Mouse (Mus musculus) bone marrow macrophage, adult 2 months (primary cell): ENCODE measurements around the gene Slc25a45.

Experiments
- CTCF ChIP-seq: IDR thresholded peaks from 2 replicates; pipeline ENCODE4 v1.5.1; 2012; ENCODE audit warnings: low read depth, mild to moderate bottlenecking, low read length, moderate library complexity
- POLR2A ChIP-seq: IDR thresholded peaks from 2 replicates; pipeline ENCODE4 v1.6.1; 2012; ENCODE audit warnings: mild to moderate bottlenecking, low read depth, low read length, borderline replicate concordance

DNA sequence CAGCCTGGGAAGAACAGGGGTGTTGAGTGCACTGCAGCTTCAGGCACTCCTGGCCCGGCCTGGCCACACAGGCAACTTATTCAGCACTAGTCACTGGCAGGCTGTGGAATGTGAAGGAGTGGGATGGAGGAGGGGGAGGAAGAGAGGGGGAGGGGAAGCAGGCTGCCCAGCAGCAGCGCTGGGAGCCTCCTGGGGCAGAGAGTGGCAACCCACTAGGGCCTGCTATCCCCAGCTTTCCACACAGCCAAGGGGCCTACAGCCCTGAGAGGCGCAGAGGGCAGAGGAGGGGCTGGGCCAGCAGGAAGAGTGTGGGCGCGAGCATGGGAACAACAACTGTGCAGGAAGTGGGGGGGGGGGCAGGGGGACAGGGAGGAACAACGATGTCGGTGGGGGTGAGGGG, 6.3 kb upstream of the Slc25a45 start:
- TF ChIP-seq CTCF = no peak
- TF ChIP-seq POLR2A = no peak
